In genomic region chr4:65801204-65801603, GRCm38 (mm10) we compare ENCODE assay signal across 28 mouse cellular contexts.
DNase-seq lines count a peak whose midpoint lies in the region; ATAC-seq and TF ChIP-seq lines count a peak whose summit lies in the region.
"Had no signal": no experiment of that assay in that cellular context is flagged by ENCODE, and none has a peak within 500 bp of the region (broad histone marks: within the 10 kb centered on the region; RNA-seq: fewer than 3 reads in every experiment).

No protein-coding gene starts in this region.

- peak; percentile 67 for ATAC-seq in forebrain, embryonic 13.5 days
- ATAC-seq in forebrain, embryonic 11.5 days (replicated peaks; ENCODE audit: low FRiP score): no peak
- no peak for ATAC-seq in frontal cortex, adult (ENCODE audit: low TSS enrichment)
- ATAC-seq: hindbrain, embryonic 16.5 days; intestine, embryonic 15.5 days; lung, postnatal 0 days; midbrain, embryonic 13.5 days; Patski had no signal

- H3K4me2 ChIP-seq in forebrain, embryonic 13.5 days: no peak overlapping the region
- no peak overlapping the region for H3K4me2 ChIP-seq in forebrain, embryonic 11.5 days (ENCODE audit: low read depth, low read length, severe bottlenecking)
- H3K4me2 ChIP-seq: intestine, embryonic 15.5 days; limb, embryonic 15.5 days; liver, embryonic 13.5 days; midbrain, embryonic 13.5 days; stomach, embryonic 15.5 days had no signal

- H3K9me3 ChIP-seq in forebrain, embryonic 13.5 days (replicated peaks): no peaks in the 10 kb centered on the region
- H3K9me3 ChIP-seq in forebrain, embryonic 11.5 days (ENCODE audit: control insufficient read depth, low read length): no peaks in the 10 kb centered on the region
- H3K9me3 ChIP-seq: intestine, embryonic 15.5 days; limb, embryonic 10.5 days; limb, embryonic 15.5 days; liver, embryonic 13.5 days; megakaryocyte, embryonic 14.5 days; midbrain, embryonic 13.5 days; stomach, embryonic 15.5 days had no signal

- H3K4me3 ChIP-seq in forebrain, embryonic 13.5 days: no peak overlapping the region
- no peak overlapping the region for H3K4me3 ChIP-seq in forebrain, embryonic 11.5 days (ENCODE audit: low read depth, low read length)
- H3K4me3 ChIP-seq in cerebellum, adult 2 months (replicated peaks; ENCODE audit: insufficient read depth, low read depth, low read length): no peak overlapping the region
- H3K4me3 ChIP-seq: intestine, embryonic 15.5 days; limb, embryonic 10.5 days; limb, embryonic 15.5 days; liver, embryonic 13.5 days; megakaryocyte, embryonic 14.5 days; midbrain, embryonic 13.5 days; stomach, embryonic 15.5 days had no signal

- no peaks in the 10 kb centered on the region for H3K27me3 ChIP-seq in forebrain, embryonic 13.5 days
- H3K27me3 ChIP-seq in forebrain, embryonic 11.5 days (ENCODE audit: control insufficient read depth, insufficient read depth, low read length): no peaks in the 10 kb centered on the region
- H3K27me3 ChIP-seq in cerebellum, adult 2 months (ENCODE audit: control insufficient read depth, insufficient read depth, low read length): no peaks in the 10 kb centered on the region
- H3K27me3 ChIP-seq: intestine, embryonic 15.5 days; limb, embryonic 15.5 days; liver, embryonic 13.5 days; megakaryocyte, embryonic 14.5 days; midbrain, embryonic 13.5 days; Patski; stomach, embryonic 15.5 days had no signal

- WGBS in forebrain, embryonic 13.5 days: 68% methylated on average over 3 of the region's 3 CpGs
- WGBS in forebrain, embryonic 11.5 days: 82% methylated on average over 3 of the region's 3 CpGs
- 54% methylated on average over 3 of the region's 3 CpGs for WGBS in cerebellum, adult 2 months

- peaks cover 4% of the 10 kb centered on the region; the same call in 1 of the 2 replicates for H3K4me1 ChIP-seq in forebrain, embryonic 13.5 days
- H3K4me1 ChIP-seq in forebrain, embryonic 11.5 days (replicated peaks; ENCODE audit: control insufficient read depth, insufficient read depth, low read length): peaks cover 3% of the 10 kb centered on the region; the same call in 1 of the 2 replicates
- no peaks in the 10 kb centered on the region; the same call in 1 of the 2 replicates for H3K4me1 ChIP-seq in cerebellum, adult 2 months (ENCODE audit: control insufficient read depth, insufficient read depth, low read length)
- H3K4me1 ChIP-seq: intestine, embryonic 15.5 days; limb, embryonic 10.5 days; limb, embryonic 15.5 days; liver, embryonic 13.5 days; megakaryocyte, embryonic 14.5 days; stomach, embryonic 15.5 days had no signal

- no peaks in the 10 kb centered on the region for H3K36me3 ChIP-seq in forebrain, embryonic 13.5 days (ENCODE audit: poor library complexity, severe bottlenecking)
- H3K36me3 ChIP-seq in forebrain, embryonic 11.5 days (ENCODE audit: control insufficient read depth, insufficient read depth, low read length): no peaks in the 10 kb centered on the region
- H3K36me3 ChIP-seq: intestine, embryonic 15.5 days; limb, embryonic 10.5 days; limb, embryonic 15.5 days; liver, embryonic 13.5 days; midbrain, embryonic 13.5 days; stomach, embryonic 15.5 days had no signal

- DNase-seq in forebrain, embryonic 11.5 days (ENCODE audit: low spot score): no peak
- peak; percentile 44 for DNase-seq in brain, embryonic 14.5 days (ENCODE audit: low read depth)
- peak; percentile 62 to 82 for DNase-seq in cerebellum, adult 2 months
- DNase-seq in cerebellum, postnatal 14 days: peak; percentile 16 to 35
- no peak for DNase-seq in heart, postnatal 25 days (ENCODE audit: low spot score)
- DNase-seq in gastrocnemius, adult 8-10 months (ENCODE audit: low spot score in 2 of 2): no peak
- DNase-seq: adrenal gland, postnatal 10 days; gastrocnemius, postnatal 10 days; heart, postnatal 14 days; kidney, adult 2 months; kidney, postnatal 4 days; layer of hippocampus, postnatal 36 days; liver, embryonic 13.5 days; lung, adult 18-20 months; lung, postnatal 4 days; right cerebral cortex, postnatal 14 days had no signal

- intact Hi-C loops in heart, postnatal 25 days (cut with DNase I): no loop called here

- TF ChIP-seq CTCF in brain, embryonic 14.5 days (IDR thresholded peaks at IDR 0.05; ENCODE audit: borderline replicate concordance, extremely low read depth, insufficient read depth, insufficient read length): no peak
- TF ChIP-seq CTCF in cerebellum, adult 2 months (IDR thresholded peaks at IDR 0.05; ENCODE audit: borderline replicate concordance, insufficient read depth, low read depth, low read length): no peak

- no peak overlapping the region for H3K27ac ChIP-seq in forebrain, embryonic 13.5 days
- no peak overlapping the region for H3K27ac ChIP-seq in forebrain, embryonic 11.5 days (ENCODE audit: low read depth, low read length)
- no peak overlapping the region for H3K27ac ChIP-seq in cerebellum, adult 2 months (ENCODE audit: insufficient read depth, low read length)
- H3K27ac ChIP-seq: intestine, embryonic 15.5 days; kidney, postnatal 0 days; limb, embryonic 10.5 days; limb, embryonic 15.5 days; liver, embryonic 13.5 days; midbrain, embryonic 13.5 days; stomach, embryonic 15.5 days had no signal

- TF ChIP-seq POLR2A in brain, embryonic 14.5 days (IDR thresholded peaks at IDR 0.05; ENCODE audit: borderline replicate concordance, extremely low read depth, insufficient read depth, insufficient read length, poor library complexity, severe bottlenecking): no peak
- TF ChIP-seq POLR2A in cerebellum, adult 2 months (IDR thresholded peaks at IDR 0.05; ENCODE audit: borderline replicate concordance, insufficient read depth, low read length): no peak

- H3K9ac ChIP-seq in forebrain, embryonic 13.5 days: no peak overlapping the region
- H3K9ac ChIP-seq in forebrain, embryonic 11.5 days (ENCODE audit: low read length): no peak overlapping the region
- H3K9ac ChIP-seq: intestine, embryonic 15.5 days; limb, embryonic 15.5 days; liver, embryonic 13.5 days; midbrain, embryonic 13.5 days; stomach, embryonic 15.5 days had no signal

Comparison
In these comparisons a context has a peak if more than half of its experiments do, and no peak if none do; other contexts are left out.
1. DNase-seq: peak in brain, embryonic 14.5 days (single experiment), cerebellum, adult 2 months (2 of 2) and cerebellum, postnatal 14 days (2 of 2); none in forebrain, embryonic 11.5 days (single experiment), heart, postnatal 25 days (single experiment) and gastrocnemius, adult 8-10 months (0 of 2).